Mouse (Mus musculus): ENCODE data around the gene Mlf2. TPM values are rescaled to one million over a fixed set of nuclear protein-coding genes. Genes with fewer than 3 reads are reported as not detected.
A peak's percentile ranks its signal among the peaks of the same experiment; 100 is the strongest.

Gene Mlf2
- polyA plus RNA-seq (2014; fragmentation: Nextera tagmentation; extraction: Ambion mirVana) = 535 and 570 TPM in 2 replicates

- H3K9ac ChIP-seq (replicated peaks; ENCODE audit: low read length) = peak within 1 kb of the TSS; percentile 95
- H3K27me3 ChIP-seq (ENCODE audit: control insufficient read depth, insufficient read depth, low read length) = no peaks in the 10 kb centered on the region
- peak within 1 kb of the TSS; percentile 97 for H3K27ac ChIP-seq (replicated peaks; ENCODE audit: low read depth, low read length)
- WGBS = 0% methylated on average over 59 of the region's 64 CpGs
- ATAC-seq (ENCODE audit: low FRiP score, low TSS enrichment) (peak; percentile 92), DNase-seq (peak; percentile 100)
- peak within 1 kb of the TSS; percentile 97 for H3K4me2 ChIP-seq (ENCODE audit: low read length)
- H3K4me1 ChIP-seq (ENCODE audit: control insufficient read depth, insufficient read depth, low read length) = peaks cover 16% of the 10 kb centered on the region
- H3K36me3 ChIP-seq (ENCODE audit: control insufficient read depth, insufficient read depth, low read length) = peaks cover 27% of the 10 kb centered on the region
- H3K4me3 ChIP-seq (replicated peaks; ENCODE audit: low read depth, low read length) = peak within 1 kb of the TSS; percentile 96
- no peaks in the 10 kb centered on the region for H3K9me3 ChIP-seq (ENCODE audit: control insufficient read depth, low read length)
Observed at GRCm38 (mm10) chr6:124930754-124931524, at the start of gene Mlf2. TSS of gene Mlf2 (plus strand) at chr6:124931386.

- H3K4me1 ChIP-seq (ENCODE audit: control insufficient read depth, insufficient read depth, low read length) = no peaks in the 10 kb centered on the region
- H3K9me3 ChIP-seq (ENCODE audit: control insufficient read depth, low read length) = no peaks in the 10 kb centered on the region
- 96% methylated on average over 9 of the region's 9 CpGs for WGBS
- H3K4me3 ChIP-seq (replicated peaks; ENCODE audit: low read depth, low read length) = no peak overlapping the region
- no peak for DNase-seq
- no peak overlapping the region for H3K9ac ChIP-seq (replicated peaks; ENCODE audit: low read length)
- no peak overlapping the region for H3K4me2 ChIP-seq (ENCODE audit: low read length)
- no peak for ATAC-seq (ENCODE audit: low FRiP score, low TSS enrichment)
- no peak overlapping the region for H3K27ac ChIP-seq (replicated peaks; ENCODE audit: low read depth, low read length)
- H3K27me3 ChIP-seq (ENCODE audit: control insufficient read depth, insufficient read depth, low read length) = no peaks in the 10 kb centered on the region
- no peaks in the 10 kb centered on the region for H3K36me3 ChIP-seq (ENCODE audit: control insufficient read depth, insufficient read depth, low read length)
Observed at GRCm38 (mm10) chr6:124881821-124882220, 49.4 kb upstream of the Mlf2 start.

- no peak overlapping the region for H3K9ac ChIP-seq (replicated peaks; ENCODE audit: low read length)
- no peak for DNase-seq
- H3K27ac ChIP-seq (replicated peaks; ENCODE audit: low read depth, low read length) = no peak overlapping the region
- H3K9me3 ChIP-seq (ENCODE audit: control insufficient read depth, low read length) = no peaks in the 10 kb centered on the region
- ATAC-seq (ENCODE audit: low FRiP score, low TSS enrichment) = no peak
- no peaks in the 10 kb centered on the region for H3K36me3 ChIP-seq (ENCODE audit: control insufficient read depth, insufficient read depth, low read length)
- no peak overlapping the region for H3K4me3 ChIP-seq (replicated peaks; ENCODE audit: low read depth, low read length)
- no peaks in the 10 kb centered on the region for H3K27me3 ChIP-seq (ENCODE audit: control insufficient read depth, insufficient read depth, low read length)
- WGBS = 62% methylated on average over 10 of the region's 10 CpGs
- H3K4me2 ChIP-seq (ENCODE audit: low read length) = no peak overlapping the region
- no peaks in the 10 kb centered on the region for H3K4me1 ChIP-seq (ENCODE audit: control insufficient read depth, insufficient read depth, low read length)
Observed at GRCm38 (mm10) chr6:124883351-124883750, 47.8 kb upstream of the Mlf2 start.

GRCm38 (mm10) chr6:124884714-124885500 is 46.3 kb upstream of the Mlf2 start:
- no peaks in the 10 kb centered on the region; the same call in 1 of the 2 replicates for H3K9me3 ChIP-seq (ENCODE audit: control insufficient read depth, low read length)
- H3K27ac ChIP-seq (replicated peaks; ENCODE audit: low read depth, low read length) = no peak overlapping the region
- ATAC-seq (ENCODE audit: low FRiP score, low TSS enrichment) (no peak), DNase-seq (no peak)
- H3K4me2 ChIP-seq (ENCODE audit: low read length) = no peak overlapping the region
- 83% methylated on average over 10 of the region's 10 CpGs for WGBS
- H3K4me1 ChIP-seq (ENCODE audit: control insufficient read depth, insufficient read depth, low read length) = no peaks in the 10 kb centered on the region
- H3K27me3 ChIP-seq (ENCODE audit: control insufficient read depth, insufficient read depth, low read length) = no peaks in the 10 kb centered on the region
- H3K36me3 ChIP-seq (ENCODE audit: control insufficient read depth, insufficient read depth, low read length) = no peaks in the 10 kb centered on the region
- H3K4me3 ChIP-seq (replicated peaks; ENCODE audit: low read depth, low read length) = no peak overlapping the region
- no peak overlapping the region for H3K9ac ChIP-seq (replicated peaks; ENCODE audit: low read length)

DNA sequence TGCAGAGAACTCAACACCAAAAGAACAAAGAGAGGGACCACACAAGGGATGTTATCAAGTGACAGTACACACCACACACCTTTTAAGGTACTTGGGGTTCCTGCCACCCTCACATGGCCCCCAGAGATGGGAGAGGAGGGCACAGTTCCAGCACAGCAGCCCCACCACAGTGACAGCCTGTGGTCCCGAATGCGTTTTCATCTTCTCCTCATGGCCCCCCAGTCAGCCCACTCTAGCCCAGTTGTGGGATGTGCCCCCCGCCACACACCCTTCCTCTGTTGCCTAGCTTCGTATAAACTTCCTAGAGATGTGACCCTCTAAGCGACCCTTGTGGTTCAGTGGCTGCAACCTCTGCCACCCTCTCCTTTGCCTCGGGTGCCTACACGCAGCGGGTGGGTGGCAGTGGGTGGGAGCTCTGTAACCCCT is 45.2 kb upstream of the Mlf2 start:
- H3K9me3 ChIP-seq (ENCODE audit: control insufficient read depth, low read length) = no peaks in the 10 kb centered on the region; the same call in 1 of the 2 replicates
- H3K27ac ChIP-seq (replicated peaks; ENCODE audit: low read depth, low read length) = no peak overlapping the region
- no peak overlapping the region for H3K4me2 ChIP-seq (ENCODE audit: low read length)
- ATAC-seq (ENCODE audit: low FRiP score, low TSS enrichment) (no peak), DNase-seq (no peak)
- no peak overlapping the region for H3K4me3 ChIP-seq (replicated peaks; ENCODE audit: low read depth, low read length)
- no peaks in the 10 kb centered on the region for H3K4me1 ChIP-seq (ENCODE audit: control insufficient read depth, insufficient read depth, low read length)
- no peaks in the 10 kb centered on the region for H3K27me3 ChIP-seq (ENCODE audit: control insufficient read depth, insufficient read depth, low read length)
- 94% methylated on average over 8 of the region's 8 CpGs for WGBS
- no peak overlapping the region for H3K9ac ChIP-seq (replicated peaks; ENCODE audit: low read length)
- no peaks in the 10 kb centered on the region for H3K36me3 ChIP-seq (ENCODE audit: control insufficient read depth, insufficient read depth, low read length)

GRCm38 (mm10) chr6:124887986-124888385 is 43.2 kb upstream of the Mlf2 start, which contains the start of gene Cd4:
TSS of gene Cd4 (minus strand) at chr6:124888221.
- H3K4me1 ChIP-seq (ENCODE audit: control insufficient read depth, insufficient read depth, low read length) = no peaks in the 10 kb centered on the region
- DNase-seq = no peak
- H3K9ac ChIP-seq (replicated peaks; ENCODE audit: low read length) = no peak within 1 kb of the TSS
- H3K4me3 ChIP-seq (replicated peaks; ENCODE audit: low read depth, low read length) = no peak within 1 kb of the TSS
- no peaks in the 10 kb centered on the region for H3K36me3 ChIP-seq (ENCODE audit: control insufficient read depth, insufficient read depth, low read length)
- no peak within 1 kb of the TSS for H3K4me2 ChIP-seq (ENCODE audit: low read length)
- 91% methylated on average over 9 of the region's 9 CpGs for WGBS
- no peaks in the 10 kb centered on the region; the same call in 1 of the 2 replicates for H3K9me3 ChIP-seq (ENCODE audit: control insufficient read depth, low read length)
- H3K27ac ChIP-seq (replicated peaks; ENCODE audit: low read depth, low read length) = no peak within 1 kb of the TSS
- no peaks in the 10 kb centered on the region for H3K27me3 ChIP-seq (ENCODE audit: control insufficient read depth, insufficient read depth, low read length)
- no peak for ATAC-seq (ENCODE audit: low FRiP score, low TSS enrichment)

DNA sequence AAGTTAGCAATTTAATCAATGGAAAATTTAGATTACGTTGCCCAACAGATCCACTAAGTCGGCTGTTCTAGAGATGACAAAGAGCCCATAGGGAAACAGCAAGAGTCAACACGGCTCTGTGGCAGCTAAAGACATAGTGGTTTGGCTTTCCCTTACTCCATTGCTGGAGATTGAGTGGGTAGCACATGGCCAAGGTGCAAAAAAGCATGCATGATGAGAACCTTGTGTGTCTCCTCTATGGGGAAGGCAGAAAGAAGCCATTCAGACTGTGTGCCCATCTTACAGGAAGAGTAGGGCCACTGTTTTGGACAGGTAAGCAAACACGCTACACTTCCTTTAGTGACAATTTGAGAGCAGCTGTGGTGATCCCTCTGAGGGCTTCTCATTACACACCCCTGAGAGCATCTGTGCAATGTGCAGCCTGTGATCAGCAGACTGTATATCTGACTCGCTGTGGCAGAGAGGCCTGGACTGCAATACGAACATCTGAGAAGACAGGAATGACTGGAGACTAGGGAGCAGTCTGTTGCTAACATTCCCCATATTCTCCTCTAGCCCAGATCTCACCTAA is 42.5 kb upstream of the Mlf2 start:
- Histone ChIP-seq H3K27me3 (ENCODE audit: control insufficient read depth, insufficient read depth, low read length) (no peaks in the 10 kb centered on the region), H3K36me3 (ENCODE audit: control insufficient read depth, insufficient read depth, low read length) (no peaks in the 10 kb centered on the region), H3K4me2 (ENCODE audit: low read length) (no peak overlapping the region), H3K9ac (replicated peaks; ENCODE audit: low read length) (no peak overlapping the region), H3K4me3 (replicated peaks; ENCODE audit: low read depth, low read length) (no peak overlapping the region), H3K9me3 (ENCODE audit: control insufficient read depth, low read length) (no peaks in the 10 kb centered on the region; the same call in 1 of the 2 replicates), H3K4me1 (ENCODE audit: control insufficient read depth, insufficient read depth, low read length) (no peaks in the 10 kb centered on the region), H3K27ac (replicated peaks; ENCODE audit: low read depth, low read length) (no peak overlapping the region)
- WGBS = 92% methylated on average over 6 of the region's 6 CpGs
- DNase-seq = no peak
- ATAC-seq (ENCODE audit: low FRiP score, low TSS enrichment) = no peak

GRCm38 (mm10) chr6:124890997-124891396 is 40.2 kb upstream of the Mlf2 start:
- Histone ChIP-seq H3K4me3 (replicated peaks; ENCODE audit: low read depth, low read length) (no peak overlapping the region), H3K9ac (replicated peaks; ENCODE audit: low read length) (no peak overlapping the region), H3K4me2 (ENCODE audit: low read length) (no peak overlapping the region), H3K27ac (replicated peaks; ENCODE audit: low read depth, low read length) (no peak overlapping the region), H3K4me1 (ENCODE audit: control insufficient read depth, insufficient read depth, low read length) (no peaks in the 10 kb centered on the region), H3K9me3 (ENCODE audit: control insufficient read depth, low read length) (no peaks in the 10 kb centered on the region; the same call in 1 of the 2 replicates), H3K27me3 (ENCODE audit: control insufficient read depth, insufficient read depth, low read length) (no peaks in the 10 kb centered on the region), H3K36me3 (ENCODE audit: control insufficient read depth, insufficient read depth, low read length) (no peaks in the 10 kb centered on the region)
- WGBS = 64% methylated on average over 6 of the region's 6 CpGs
- DNase-seq (no peak), ATAC-seq (ENCODE audit: low FRiP score, low TSS enrichment) (no peak)
